Mouse (Mus musculus): ENCODE measurements at regions not wholly inside any gene's neighbourhood (a gene's known extent, or its start where the extent isn't known, plus 50 kb on each side); places are given as distances from the start of the nearest gene placed in this dataset.

- TF ChIP-seq POLR2A (IDR thresholded peaks at IDR 0.05; ENCODE audit: insufficient read depth, low read depth, low read length) (no peak), CTCF (IDR thresholded peaks at IDR 0.05) (no peak), EP300 (IDR thresholded peaks at IDR 0.05; ENCODE audit: insufficient read depth, low read depth, low read length) (no peak)
These were observed 174.7 kb upstream of the Camk1g start for GRCm38 (mm10) chr1:193544804-193545203.
